Mouse (Mus musculus): ENCODE data around the gene Ephb1. TPM values are rescaled to one million over a fixed set of nuclear protein-coding genes. Genes with fewer than 3 reads are reported as not detected.
A peak's percentile ranks its signal among the peaks of the same experiment; 100 is the strongest.

Gene Ephb1
- polyA plus RNA-seq, 1 experiment: 2.5 TPM

DNA sequence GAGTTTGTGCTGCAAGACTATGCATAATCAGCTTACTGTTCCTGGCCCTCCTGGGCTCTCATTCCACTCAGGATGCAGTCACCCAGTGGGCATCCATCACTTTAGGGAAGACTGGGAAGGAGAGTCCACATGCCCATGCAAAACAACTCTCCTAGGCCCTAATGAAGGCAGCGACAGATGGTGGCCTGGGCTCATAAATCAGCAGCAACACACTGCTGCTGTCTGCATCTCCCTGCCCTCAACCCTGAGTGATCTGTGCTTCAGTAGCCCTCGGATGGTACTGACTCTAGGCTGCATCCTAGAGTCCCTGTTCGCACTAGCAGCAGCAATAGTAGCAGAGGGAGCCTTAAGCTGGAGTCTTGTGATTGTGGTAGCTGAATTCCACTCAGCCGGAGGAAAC is 114.3 kb downstream of the Ephb1 start:
- TF ChIP-seq MYOG (IDR thresholded peaks at IDR 0.05; ENCODE audit: control insufficient read depth in 1 of 3, insufficient read depth in 1 of 3, insufficient read length in 2 of 3, low read depth in 2 of 3) (no peak), TCF3 (IDR thresholded peaks at IDR 0.05; ENCODE audit: insufficient read length, low read depth) (no peak), USF1 (IDR thresholded peaks at IDR 0.05; ENCODE audit: low read depth) (no peak), MAX (IDR thresholded peaks at IDR 0.05; ENCODE audit: low read depth) (no peak), REST (IDR thresholded peaks at IDR 0.05; ENCODE audit: insufficient read depth, insufficient read length) (no peak), TCF12 (IDR thresholded peaks at IDR 0.05; ENCODE audit: insufficient read depth, poor library complexity, severe bottlenecking) (no peak), MYOD1 (IDR thresholded peaks at IDR 0.05; ENCODE audit: control insufficient read depth in 1 of 3, insufficient read length in 2 of 3, low read depth in 2 of 3) (no peak), POLR2AphosphoS2 (IDR thresholded peaks at IDR 0.05; ENCODE audit: insufficient read length, low read depth) (no peak), POLR2A (IDR thresholded peaks at IDR 0.05; ENCODE audit: insufficient read length, low read depth) (no peak), CEBPB (IDR thresholded peaks at IDR 0.05; ENCODE audit: insufficient read depth, poor library complexity, severe bottlenecking) (no peak), SRF (IDR thresholded peaks at IDR 0.05; ENCODE audit: control insufficient read depth, insufficient read length, low read depth) (no peak), E2F4 (IDR thresholded peaks at IDR 0.05; ENCODE audit: insufficient read depth) (no peak)
- Histone ChIP-seq H3K36me3 (ENCODE audit: control insufficient read depth, insufficient read depth) (no peaks in the 10 kb centered on the region), H3K4me3 (no peak overlapping the region), H3ac (ENCODE audit: control insufficient read depth, insufficient read length) (no peak overlapping the region), H3K79me2 (ENCODE audit: control insufficient read depth, insufficient read depth) (no peaks in the 10 kb centered on the region), H3K27me3 (ENCODE audit: control insufficient read depth, insufficient read depth, insufficient read length) (peaks cover 8% of the 10 kb centered on the region), H3K4me2 (ENCODE audit: low read depth) (no peak overlapping the region)

DNA sequence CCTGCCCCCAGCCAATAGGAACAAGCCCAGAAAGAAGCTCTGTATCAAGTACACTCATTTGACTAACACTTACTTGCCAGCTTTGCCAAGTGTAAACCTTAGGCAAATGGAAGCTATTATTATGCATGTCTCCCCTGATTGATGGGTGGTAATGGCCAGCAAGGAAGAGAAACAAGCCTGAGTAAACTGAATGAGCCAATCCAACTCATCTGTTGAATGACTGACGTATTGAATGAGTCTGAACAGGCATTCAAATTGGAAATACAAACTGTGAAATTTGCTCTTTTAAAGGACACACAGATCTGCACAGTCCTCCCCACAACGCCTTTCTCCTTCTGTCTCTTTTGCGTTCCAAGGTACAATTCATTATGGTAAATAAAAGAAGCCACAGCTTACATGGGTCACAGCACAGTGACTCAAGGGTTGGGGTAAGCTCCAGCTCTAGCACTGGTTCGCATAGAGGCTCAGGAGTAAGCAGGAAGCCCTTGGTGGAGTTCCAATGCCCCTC is 119.0 kb downstream of the Ephb1 start:
- Histone ChIP-seq H3K4me2 (ENCODE audit: low read depth) (no peak overlapping the region), H3K27me3 (ENCODE audit: control insufficient read depth, insufficient read depth, insufficient read length) (no peaks in the 10 kb centered on the region), H3K79me2 (ENCODE audit: control insufficient read depth, insufficient read depth) (no peaks in the 10 kb centered on the region), H3K36me3 (ENCODE audit: control insufficient read depth, insufficient read depth) (no peaks in the 10 kb centered on the region), H3ac (ENCODE audit: control insufficient read depth, insufficient read length) (no peak overlapping the region), H3K4me3 (no peak overlapping the region)
- TF ChIP-seq REST (IDR thresholded peaks at IDR 0.05; ENCODE audit: insufficient read depth, insufficient read length) (no peak), SRF (IDR thresholded peaks at IDR 0.05; ENCODE audit: control insufficient read depth, insufficient read length, low read depth) (no peak), MYOG (IDR thresholded peaks at IDR 0.05; ENCODE audit: control insufficient read depth in 1 of 3, insufficient read depth in 1 of 3, insufficient read length in 2 of 3, low read depth in 2 of 3) (no peak), POLR2AphosphoS2 (IDR thresholded peaks at IDR 0.05; ENCODE audit: insufficient read length, low read depth) (no peak), MAX (IDR thresholded peaks at IDR 0.05; ENCODE audit: low read depth) (no peak), MYOD1 (IDR thresholded peaks at IDR 0.05; ENCODE audit: control insufficient read depth in 1 of 3, insufficient read length in 2 of 3, low read depth in 2 of 3) (no peak), POLR2A (IDR thresholded peaks at IDR 0.05; ENCODE audit: insufficient read length, low read depth) (no peak)

DNA sequence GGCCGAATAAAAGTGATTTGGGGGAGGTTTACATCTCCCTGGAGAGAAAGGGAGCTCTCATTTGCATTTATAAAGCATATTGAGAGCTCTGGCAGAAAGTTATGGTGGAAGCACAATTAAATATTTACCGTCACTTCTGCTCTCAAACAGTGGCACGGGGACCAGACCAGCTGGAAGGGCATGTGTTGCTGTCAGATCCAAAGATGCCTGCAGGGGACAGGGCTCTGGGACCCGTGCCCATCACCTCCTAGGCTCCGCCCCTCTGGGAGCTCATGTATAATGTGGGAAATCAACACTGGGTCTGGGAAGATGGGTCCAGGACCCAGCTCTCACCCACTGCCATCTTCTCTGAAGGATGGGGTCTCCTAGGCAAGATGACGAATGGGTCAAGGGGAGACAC is 123.2 kb downstream of the Ephb1 start:
- Histone ChIP-seq H3K36me3 (ENCODE audit: control insufficient read depth, insufficient read depth) (no peaks in the 10 kb centered on the region), H3K4me3 (no peak overlapping the region), H3K4me2 (ENCODE audit: low read depth) (peak overlapping the region; percentile 65), H3K27me3 (ENCODE audit: control insufficient read depth, insufficient read depth, insufficient read length) (peaks cover 9% of the 10 kb centered on the region), H3ac (ENCODE audit: control insufficient read depth, insufficient read length) (no peak overlapping the region), H3K79me2 (ENCODE audit: control insufficient read depth, insufficient read depth) (no peaks in the 10 kb centered on the region)
- TF ChIP-seq MYOD1 (IDR thresholded peaks at IDR 0.05; ENCODE audit: control insufficient read depth in 1 of 3, insufficient read length in 2 of 3, low read depth in 2 of 3): no peak
- TF ChIP-seq E2F4 (IDR thresholded peaks at IDR 0.05; ENCODE audit: insufficient read depth): no peak
- TF ChIP-seq REST (IDR thresholded peaks at IDR 0.05; ENCODE audit: insufficient read depth, insufficient read length): no peak
- TF ChIP-seq POLR2AphosphoS2 (IDR thresholded peaks at IDR 0.05; ENCODE audit: insufficient read length, low read depth): no peak
- TF ChIP-seq TCF12 (IDR thresholded peaks at IDR 0.05; ENCODE audit: insufficient read depth, poor library complexity, severe bottlenecking): no peak
- no peak for TF ChIP-seq USF1 (IDR thresholded peaks at IDR 0.05; ENCODE audit: low read depth)
- TF ChIP-seq POLR2A (IDR thresholded peaks at IDR 0.05; ENCODE audit: insufficient read length, low read depth): no peak
- TF ChIP-seq CEBPB (IDR thresholded peaks at IDR 0.05; ENCODE audit: insufficient read depth, poor library complexity, severe bottlenecking): no peak
- no peak for TF ChIP-seq TCF3 (IDR thresholded peaks at IDR 0.05; ENCODE audit: insufficient read length, low read depth)
- no peak for TF ChIP-seq MYOG (IDR thresholded peaks at IDR 0.05; ENCODE audit: control insufficient read depth in 1 of 3, insufficient read depth in 1 of 3, insufficient read length in 2 of 3, low read depth in 2 of 3)

DNA sequence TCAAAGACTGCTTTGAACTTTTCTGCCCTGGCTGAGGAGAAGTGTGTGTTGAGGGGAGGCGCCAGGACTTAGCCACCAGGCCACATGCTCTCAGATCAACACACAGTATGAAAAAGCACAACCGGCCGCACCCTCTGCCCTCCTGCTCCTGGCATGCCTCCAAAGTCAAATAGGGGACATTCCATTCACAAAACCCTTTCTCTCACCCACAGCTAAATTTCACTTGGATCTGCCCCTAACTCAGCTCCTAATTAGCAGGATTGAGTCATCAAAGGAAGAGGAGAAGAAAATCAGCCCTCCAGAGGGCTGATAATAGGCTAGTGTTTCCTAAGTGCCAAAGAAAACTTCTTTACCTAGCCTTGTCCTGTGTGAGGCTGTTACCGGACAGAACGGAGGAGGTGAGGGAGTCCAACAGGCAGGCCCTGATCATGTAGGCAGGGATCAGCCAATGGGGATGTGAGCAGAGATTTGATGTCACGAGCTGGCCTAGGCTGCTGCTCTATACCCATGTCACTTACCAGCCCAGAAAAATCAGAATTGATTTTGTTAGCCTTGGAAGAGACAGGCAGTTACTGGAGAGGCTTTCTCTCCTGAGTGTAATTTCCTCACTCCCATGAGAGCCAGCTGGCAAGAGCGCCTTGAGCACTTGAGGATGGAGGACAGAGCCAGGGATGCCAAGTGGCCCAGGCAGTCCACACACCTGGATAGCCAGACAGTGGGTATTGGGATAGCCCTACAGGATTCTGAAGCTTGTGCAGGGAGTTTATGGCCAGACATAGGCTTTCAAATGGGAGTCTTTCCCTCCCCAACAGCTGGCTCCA is 137.5 kb downstream of the Ephb1 start:
- peaks cover 9% of the 10 kb centered on the region for H3K27me3 ChIP-seq (ENCODE audit: control insufficient read depth, insufficient read depth, insufficient read length)
- TF ChIP-seq E2F4 (IDR thresholded peaks at IDR 0.05; ENCODE audit: insufficient read depth) (no peak), TCF3 (IDR thresholded peaks at IDR 0.05; ENCODE audit: insufficient read length, low read depth) (no peak), REST (IDR thresholded peaks at IDR 0.05; ENCODE audit: insufficient read depth, insufficient read length) (no peak), POLR2A (IDR thresholded peaks at IDR 0.05; ENCODE audit: insufficient read length, low read depth) (no peak), CEBPB (IDR thresholded peaks at IDR 0.05; ENCODE audit: insufficient read depth, poor library complexity, severe bottlenecking) (no peak), MAX (IDR thresholded peaks at IDR 0.05; ENCODE audit: low read depth) (no peak), MYOG (IDR thresholded peaks at IDR 0.05; ENCODE audit: control insufficient read depth in 1 of 3, insufficient read depth in 1 of 3, insufficient read length in 2 of 3, low read depth in 2 of 3) (no peak), TCF12 (IDR thresholded peaks at IDR 0.05; ENCODE audit: insufficient read depth, poor library complexity, severe bottlenecking) (no peak), SRF (IDR thresholded peaks at IDR 0.05; ENCODE audit: control insufficient read depth, insufficient read length, low read depth) (no peak), POLR2AphosphoS2 (IDR thresholded peaks at IDR 0.05; ENCODE audit: insufficient read length, low read depth) (no peak), MYOD1 (IDR thresholded peaks at IDR 0.05; ENCODE audit: control insufficient read depth in 1 of 3, insufficient read length in 2 of 3, low read depth in 2 of 3) (no peak), USF1 (IDR thresholded peaks at IDR 0.05; ENCODE audit: low read depth) (no peak)
- no peak overlapping the region for H3K4me2 ChIP-seq (ENCODE audit: low read depth)
- no peak overlapping the region for H3K4me3 ChIP-seq
- H3ac ChIP-seq (ENCODE audit: control insufficient read depth, insufficient read length): no peak overlapping the region
- no peaks in the 10 kb centered on the region for H3K36me3 ChIP-seq (ENCODE audit: control insufficient read depth, insufficient read depth)
- H3K79me2 ChIP-seq (ENCODE audit: control insufficient read depth, insufficient read depth): no peaks in the 10 kb centered on the region

Measured in myocyte (in vitro differentiated cells).